Mouse (Mus musculus): ENCODE results near the gene Sh3bgrl3. TPM values are rescaled to one million over a fixed set of nuclear protein-coding genes. Genes with fewer than 3 reads are reported as not detected.
"Not testable (repeated sequence)": the region's sequence is repeated elsewhere in the genome, so short reads cannot be mapped to it uniquely, and the experiment has no call there.

Gene Sh3bgrl3
- 100 to 1,000 TPM in 2 of 4 experiments, 10 to 100 TPM in 2; 81.0 to 121 (median 98.4) TPM for total RNA-seq (2022)

DNA sequence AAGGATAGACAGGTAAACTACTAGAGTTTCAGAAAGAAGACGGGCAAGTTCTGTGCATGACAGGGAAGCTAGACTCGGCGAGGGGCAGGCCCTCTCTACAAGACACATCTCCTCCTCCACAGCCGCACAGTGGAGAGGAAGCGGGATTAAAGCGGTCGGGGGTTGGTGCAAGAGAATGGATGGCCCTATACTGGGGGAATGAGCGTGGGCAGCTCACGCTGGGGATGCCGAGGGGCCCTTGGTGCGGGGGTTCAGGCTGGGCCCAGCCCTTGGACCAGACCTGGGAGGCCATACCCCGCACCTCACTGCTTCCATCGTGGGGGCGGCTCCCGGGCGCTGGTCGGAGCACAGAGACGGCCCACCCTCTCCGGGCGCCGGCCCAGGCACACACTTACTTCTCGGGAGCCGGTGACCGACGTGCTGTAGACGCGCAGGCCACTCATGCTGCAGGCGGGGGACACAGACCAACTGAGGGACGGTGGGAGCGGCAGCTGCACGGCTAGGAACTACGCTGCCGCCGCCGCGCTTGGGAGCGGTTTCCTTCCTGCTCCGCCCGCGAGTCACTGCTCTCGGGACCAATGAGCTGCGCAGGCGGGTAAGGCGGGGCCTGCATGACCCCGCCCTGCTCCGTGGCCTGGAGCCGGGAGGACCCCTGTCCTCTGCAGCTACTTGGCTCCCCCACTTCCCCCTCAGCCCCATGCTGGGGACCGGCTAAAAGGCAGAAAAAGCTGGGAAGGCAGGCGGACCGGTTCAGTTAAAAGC is at the start of gene Sh3bgrl3:
Sh3bgrl3 (minus strand) TSS at position 569 of the 762 bp plus-strand sequence.
- DNase-seq: peak; percentile 80

DNA sequence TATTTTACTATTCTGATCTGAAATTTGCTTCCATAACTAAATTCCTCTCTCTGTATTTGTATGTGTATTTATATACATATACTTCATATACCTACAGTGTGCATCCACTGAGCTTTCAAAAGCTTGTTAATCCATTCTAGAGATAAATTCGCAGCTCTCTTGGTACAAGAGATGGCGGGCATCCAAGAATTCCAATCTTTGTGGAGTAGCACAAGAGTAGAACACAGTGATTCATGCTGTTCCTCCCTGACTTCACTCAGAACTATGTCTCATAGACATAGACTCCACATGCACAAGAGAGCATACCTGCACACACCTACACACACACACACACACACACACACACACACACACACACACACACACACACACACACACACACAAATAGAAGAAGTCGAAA is 43.8 kb upstream of the Sh3bgrl3 start:
- DNase-seq: no peak

DNA sequence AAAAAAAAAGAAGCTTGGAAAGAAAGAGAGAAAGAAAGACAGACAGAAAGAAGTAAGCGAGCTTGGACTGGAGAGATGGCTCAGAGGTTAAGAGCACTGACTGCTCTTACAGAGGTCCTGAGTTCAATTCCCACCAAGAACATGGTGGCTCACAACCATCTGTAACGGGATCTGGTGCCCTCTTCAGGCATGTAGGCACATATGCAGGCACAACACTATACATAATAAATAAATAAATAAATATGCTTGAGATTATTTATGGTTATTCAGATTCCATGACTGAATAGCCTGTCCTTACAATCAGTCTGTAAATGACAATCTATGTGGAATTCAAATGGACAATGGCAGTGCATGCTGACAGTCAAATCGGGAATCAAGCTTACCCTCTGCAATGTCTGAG is 38.3 kb upstream of the Sh3bgrl3 start:
- no peak for DNase-seq

DNA sequence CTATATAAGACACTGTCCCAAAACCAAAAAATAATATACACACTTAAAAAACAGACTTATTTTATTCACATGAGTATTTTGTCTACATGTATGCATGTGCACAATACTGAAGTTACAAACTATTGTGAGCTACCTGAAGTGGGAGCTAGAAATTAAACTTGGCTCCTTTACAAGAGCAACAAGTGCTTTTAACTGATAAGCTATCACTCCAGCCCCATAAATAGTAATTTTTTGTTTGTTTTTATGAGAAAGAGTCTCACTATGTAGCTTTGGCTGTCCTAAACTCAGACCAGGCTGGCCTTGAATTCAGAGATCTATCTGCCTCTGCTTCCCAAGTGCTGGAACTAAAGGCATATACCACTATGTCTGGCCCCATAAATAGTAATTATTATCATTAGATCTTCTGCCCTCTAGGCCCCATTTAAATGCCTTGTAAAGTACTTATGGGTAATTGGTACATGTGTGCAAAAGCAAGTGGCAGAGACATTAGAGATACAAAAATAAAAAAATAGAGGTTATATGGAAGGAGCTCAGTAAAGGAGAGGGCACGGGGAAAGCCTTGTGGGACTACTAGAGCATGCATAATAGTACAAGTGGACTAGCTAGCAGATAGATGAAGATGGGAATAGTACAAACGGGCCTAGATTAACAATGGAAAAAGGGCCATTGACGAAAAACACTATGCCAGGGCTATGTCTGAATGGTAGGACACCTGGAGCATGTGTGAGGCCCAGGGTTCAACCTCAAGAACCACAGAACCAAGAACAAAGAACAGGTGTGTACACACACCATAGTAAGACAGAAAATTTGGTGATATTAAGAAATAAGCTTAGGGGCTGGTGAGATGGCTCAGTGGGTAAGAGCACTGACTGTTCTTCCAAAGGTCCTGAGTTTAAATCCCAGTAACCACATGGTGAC is 37.2 kb upstream of the Sh3bgrl3 start:
- DNase-seq: no peak

DNA sequence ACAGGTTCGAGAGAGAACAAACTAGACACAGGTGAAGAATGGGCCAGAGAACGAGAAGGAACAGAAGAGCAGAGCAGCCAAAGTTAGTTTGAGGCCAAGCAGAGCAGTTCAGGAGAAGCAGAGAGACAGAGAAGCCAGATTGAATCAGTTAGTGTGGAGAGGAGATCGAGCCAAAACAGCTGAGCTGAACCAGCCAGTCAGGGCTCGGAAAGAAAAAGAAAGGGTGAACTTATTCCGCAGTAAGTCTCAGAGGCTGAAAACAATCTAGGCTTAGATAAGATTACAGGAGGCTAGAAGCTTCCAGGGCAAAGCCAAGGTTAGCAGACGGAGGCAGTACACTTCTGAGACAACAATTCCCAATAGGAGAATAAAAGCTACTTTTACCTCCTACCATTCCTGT is 36.4 kb upstream of the Sh3bgrl3 start:
- DNase-seq: no peak

DNA sequence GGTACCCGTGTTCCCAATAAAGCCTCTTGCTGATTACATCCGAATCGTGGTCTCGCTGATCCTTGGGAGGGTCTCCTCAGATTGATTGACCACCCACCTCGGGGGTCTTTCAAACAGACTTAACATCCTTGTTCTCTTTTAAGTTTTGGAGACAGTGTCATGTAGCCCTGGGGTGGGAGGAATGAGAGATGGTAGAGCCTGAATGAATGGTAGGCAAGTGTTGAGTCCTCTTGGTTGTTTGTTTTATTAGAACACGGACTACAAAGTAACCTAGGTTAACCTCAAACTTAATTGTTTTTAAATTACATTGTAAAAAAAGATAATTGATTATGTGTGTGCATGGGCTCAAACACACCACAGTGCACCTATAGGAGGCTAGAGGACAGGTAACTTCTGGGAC is 36.0 kb upstream of the Sh3bgrl3 start:
- no peak for DNase-seq

DNA sequence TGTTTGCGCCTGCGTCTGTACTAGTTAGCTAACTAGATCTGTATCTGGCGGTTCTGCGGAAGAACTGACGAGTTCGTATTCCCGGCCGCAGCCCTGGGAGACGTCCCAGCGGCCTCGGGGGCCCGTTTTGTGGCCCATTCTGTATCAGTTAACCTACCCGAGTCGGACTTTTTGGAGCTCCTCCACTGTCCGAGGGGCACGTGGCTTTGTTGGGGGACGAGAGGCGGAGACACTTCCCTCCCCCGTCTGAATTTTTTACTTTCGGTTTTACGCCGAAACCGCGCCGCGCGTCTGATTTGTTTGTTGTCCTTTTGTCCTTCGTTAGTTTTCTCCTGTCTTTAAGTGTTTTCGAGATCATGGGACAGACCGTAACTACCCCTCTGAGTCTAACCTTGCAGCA is 31.5 kb upstream of the Sh3bgrl3 start:
- peak; percentile 47 for DNase-seq

DNA sequence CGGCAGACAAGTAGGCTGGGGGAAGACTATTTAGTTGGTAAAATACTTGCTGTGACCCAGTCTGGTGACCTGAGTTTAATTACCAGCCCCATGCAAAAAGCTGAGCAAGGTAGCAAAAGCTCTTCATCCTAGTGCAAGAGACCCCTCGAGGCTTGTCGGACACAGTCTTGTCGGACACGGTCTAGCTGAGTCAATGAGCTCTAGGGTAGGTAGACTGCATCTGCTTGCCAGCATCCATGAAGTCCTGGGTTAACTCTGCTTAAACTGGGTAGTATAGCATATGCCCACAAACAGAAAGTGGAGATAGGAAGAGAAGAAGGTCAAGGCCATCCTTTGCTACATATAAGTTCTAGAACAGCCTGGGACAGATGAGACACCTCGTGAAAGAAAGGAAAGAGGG is 30.2 kb upstream of the Sh3bgrl3 start:
- DNase-seq: no peak

DNA sequence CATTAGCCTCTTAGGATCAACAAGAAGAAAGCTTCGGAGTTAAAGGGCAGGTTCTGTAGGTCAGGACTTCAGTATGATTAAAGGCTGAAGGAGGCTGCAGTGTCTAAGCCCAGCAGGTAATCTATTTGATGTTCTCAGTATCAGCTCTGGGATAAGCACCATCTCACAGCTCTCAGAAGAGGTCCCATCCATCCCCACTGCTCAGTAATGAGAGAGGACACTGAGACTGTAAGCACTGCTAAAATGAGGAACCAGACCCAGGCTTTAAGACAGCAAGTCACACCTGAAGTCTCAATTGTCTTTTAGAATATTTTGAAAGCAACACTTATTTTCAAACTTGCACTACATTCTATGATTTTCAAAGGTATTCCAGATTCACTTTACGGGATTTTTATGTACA is 29.0 kb upstream of the Sh3bgrl3 start:
- no peak for DNase-seq

DNA sequence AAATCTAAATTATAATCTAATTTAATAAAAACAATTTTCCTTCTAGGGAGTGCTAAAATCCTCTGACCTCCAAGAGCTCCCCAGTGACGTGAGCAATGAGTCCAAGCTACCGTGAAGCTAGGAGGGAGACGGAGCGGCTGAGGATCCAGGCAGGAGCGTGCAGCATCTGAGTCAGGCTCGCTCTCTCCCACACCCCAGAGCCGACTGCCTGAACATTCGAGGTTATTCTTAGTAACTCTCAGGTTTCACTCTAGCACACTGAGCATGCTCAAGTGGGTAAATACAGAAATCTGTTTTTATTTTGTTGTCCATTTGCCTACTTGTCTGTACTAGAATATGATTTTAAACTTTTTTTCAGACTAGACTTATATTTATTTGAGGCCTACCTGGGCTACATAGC is 28.2 kb upstream of the Sh3bgrl3 start:
- peak; percentile 23 for DNase-seq

DNA sequence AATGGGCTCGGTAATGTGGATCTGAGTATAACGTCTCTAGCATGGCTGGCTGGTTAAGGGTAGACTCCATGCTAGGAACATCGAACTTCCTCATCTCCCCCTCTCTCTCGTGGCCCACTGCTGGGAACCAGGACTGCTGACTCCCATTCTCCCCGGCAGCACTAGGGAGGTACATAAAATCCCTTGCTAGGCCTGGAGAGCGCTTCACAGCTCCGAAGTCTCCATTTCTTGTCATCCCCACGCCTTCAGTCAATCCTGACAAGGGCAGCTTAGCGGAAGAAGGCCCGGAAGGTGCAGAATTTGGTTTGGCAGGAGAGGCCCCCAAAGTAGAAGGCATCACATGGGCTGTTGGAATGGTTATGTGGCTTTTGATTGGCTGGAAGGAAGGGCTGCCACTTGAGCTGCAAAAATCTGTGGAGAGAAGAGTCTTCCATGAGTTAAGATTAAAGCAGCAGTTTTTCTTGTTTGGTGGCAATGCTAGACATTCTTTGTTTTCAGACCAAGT is 27.4 kb upstream of the Sh3bgrl3 start:
- DNase-seq: no peak

DNA sequence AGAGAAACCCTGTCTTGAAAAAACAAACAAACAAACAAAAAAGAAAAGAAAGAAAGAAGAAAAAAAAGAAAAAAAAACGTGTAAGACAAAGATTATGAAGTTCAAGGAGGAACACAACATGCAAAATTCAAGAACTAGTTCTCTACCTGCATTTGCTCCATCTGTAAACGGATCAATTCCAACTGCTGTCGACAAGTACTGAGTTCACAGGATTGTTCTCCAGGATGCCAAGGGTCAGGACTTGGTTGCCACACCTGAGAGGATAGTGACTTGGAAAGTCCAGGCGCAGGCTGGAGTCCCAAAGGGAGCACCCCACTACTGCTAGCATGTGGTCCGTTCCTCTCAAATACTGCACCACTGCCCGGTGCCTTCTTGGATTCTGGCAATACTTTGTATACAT is 26.9 kb upstream of the Sh3bgrl3 start:
- no peak for DNase-seq

DNA sequence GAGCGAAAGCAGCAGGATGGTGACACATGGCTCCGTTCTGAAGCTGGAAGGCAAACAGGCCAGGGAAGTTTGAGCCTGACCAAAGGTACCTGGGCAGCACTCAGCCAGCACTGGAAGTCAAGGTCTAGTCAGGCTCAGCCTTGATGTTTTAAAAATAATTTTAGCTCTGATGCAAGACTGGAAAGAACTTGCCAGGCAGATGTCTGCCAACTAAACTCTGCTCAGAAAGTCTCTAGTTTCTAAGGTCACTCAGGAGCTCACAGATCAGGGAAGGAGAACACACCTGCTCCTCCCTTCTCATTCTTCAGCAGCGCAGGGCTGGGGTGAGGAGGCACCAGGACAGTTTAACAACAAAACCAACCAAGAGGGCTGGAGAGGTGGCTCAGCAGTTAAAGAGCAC is 25.8 kb upstream of the Sh3bgrl3 start:
- DNase-seq: peak; percentile 41

DNA sequence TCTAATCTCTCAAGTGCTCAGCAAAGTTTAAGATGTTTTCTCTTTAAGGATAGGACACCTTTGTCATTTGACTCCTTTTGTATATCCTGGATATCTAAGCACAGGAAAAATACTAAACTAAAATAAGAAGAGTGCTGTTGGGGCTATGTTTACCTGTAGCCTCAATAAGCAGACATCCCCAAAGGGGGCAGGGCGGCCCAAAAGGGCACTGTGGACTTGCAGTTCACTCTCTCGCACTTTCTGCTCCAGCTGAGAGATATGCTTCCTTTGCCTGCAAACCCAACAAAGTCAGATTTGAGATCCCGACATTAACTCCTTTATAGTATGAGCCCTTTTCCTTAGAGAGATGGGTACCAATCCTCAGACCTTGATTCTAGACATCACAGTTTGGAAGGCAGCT is 25.1 kb upstream of the Sh3bgrl3 start:
- DNase-seq: no peak

DNA sequence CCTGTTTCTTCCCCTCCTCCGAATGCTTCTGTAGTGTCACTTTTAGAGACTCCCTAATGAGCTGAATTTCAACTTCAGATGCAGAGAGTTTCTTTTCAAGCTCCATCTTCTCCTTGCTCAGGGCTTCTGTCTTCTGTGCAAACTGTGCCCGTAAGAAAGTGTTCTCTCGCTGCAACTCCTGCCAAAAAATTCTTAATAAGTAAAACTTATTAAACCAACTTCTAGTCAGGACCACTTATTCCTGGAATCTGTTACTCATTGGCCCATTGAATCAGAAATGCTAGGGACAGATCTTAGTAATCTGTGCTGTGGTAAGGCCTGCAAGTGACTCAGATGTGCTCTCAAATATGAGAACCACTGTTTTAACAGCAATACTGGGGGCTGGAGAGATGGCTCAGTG is 23.5 kb upstream of the Sh3bgrl3 start:
- no peak for DNase-seq

DNA sequence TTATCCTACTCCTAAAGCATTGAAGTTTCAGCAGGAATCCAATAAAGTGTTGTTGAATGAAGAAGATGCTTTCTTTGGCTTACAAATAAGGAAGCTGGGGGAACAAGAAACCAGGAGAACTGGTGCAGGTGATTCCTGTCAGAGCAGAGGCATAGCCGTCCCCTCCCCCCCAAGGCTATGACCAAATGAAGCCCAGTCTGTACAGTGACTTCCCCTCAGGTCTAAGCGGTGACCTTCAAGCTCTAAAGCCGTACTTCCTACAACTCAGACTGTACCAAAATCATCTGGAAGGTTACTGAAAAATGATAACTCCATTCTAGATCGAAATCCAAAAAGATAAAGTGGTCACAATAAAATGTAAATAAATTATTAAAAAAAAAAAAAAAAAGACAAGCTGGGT is 20.8 kb upstream of the Sh3bgrl3 start:
- DNase-seq: no peak

DNA sequence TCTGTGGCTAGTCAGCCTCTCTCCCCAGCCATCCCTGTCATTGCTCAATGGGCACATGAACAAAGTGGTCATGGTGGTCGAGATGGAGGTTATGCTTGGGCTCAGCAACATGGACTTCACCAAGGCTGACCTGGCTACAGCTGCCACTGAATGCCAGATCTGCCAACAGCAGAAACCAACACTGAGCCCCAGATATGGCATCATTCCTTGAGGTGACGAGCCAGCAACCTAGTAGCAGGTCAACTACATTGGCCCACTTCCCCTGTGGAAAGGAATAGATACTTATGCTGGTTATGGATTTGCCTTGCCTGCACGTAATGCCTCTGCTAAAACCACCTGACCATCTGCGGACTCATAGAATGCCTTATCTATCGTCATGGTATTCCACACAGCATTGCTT is 15.7 kb upstream of the Sh3bgrl3 start:
- DNase-seq: not testable (repeated sequence)

DNA sequence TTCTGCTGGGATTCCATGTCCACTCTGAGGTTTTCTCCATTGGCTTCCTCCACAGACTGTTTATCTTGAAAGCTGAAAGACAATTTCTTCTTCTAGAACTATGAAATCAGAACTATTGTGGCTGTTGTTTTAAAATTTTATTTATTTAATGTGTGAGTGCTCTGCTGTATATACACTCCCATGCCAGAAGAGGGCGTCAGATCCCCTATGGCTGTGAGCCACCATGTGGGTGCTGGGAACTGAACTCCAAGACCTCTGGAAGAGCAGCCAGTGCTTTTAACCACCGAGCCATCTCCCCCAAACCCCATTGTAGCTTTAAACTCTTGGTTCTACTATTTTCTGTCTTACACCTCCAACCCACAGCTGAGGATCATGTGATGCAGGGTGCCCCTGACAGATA is 10.3 kb upstream of the Sh3bgrl3 start:
- DNase-seq: no peak

DNA sequence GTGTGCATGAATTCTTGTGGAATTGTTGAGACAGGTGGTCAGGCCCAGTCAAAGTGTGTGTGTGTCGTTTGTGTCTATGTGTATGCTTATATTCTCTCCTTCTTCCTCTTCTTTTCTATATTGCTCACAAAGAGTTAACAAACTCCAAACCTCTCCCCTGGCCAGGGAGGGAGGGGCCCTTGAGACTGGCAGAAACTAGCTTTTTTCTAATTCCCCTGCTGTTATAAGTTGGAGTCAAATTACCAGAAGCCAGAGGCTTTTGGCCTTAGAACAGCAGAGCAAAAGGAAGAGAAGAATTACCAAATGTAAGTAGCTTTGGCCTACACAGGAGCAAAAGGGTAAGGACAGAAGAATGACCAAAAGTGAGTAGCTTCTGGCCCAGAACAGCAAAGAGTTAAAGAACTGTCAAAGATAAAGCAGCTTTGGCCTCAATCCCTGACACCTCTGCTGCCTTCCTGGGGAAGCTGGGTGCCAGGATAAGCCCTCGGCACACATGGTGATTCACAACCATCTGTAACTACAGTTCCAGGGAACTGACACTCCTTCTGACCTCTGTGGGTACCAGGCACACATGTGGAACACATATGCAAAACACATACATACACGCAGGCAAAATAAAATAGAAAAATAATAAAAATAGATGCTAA is 7.8 kb upstream of the Sh3bgrl3 start:
- no peak for DNase-seq

DNA sequence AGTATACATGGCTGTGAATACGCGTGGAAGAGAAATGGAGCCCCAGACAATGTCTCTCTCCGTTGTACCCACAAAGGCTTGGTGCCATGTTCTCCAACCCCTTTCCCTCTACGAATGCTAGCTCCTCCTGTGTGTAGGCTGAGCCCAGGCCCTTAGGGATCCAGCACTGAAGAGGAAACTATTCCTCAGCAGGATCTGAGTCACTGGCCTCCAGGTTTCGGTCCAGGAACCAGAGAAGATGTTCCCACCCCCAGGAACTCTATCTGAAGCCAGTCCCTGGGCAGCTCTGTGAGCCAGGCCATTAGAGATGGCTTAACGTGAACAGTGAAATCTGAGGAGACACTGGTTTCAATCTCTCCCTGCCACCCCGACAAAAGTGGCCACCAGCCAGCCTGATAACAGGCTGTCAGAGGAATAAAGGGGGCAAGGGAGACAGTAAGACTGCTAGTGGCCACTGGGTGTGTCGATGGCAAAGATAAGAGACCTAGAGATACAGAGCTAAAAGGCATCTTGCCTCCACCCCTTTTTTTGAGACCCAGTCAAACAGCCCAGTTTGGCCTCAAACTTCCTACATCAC is 4.0 kb upstream of the Sh3bgrl3 start:
- DNase-seq: no peak

DNA sequence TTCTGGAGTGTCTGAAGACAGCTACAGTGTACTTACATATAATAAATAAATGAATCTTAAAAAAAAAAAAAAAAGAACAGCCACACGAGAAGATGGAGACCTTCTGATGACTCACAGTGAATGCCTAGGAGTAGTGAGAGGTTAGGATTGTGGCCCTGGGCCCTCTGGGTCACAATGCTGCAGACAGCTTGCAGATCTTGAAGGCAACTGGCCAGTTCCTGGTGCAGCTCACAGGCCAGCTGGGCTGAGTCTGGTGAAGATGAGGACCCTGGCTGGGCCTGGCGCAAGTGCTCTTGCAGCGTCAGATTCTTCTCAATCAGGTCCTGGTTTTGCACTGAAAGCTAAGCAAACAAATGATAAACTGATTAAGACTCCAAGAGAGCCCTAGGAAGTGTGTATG is 3.5 kb upstream of the Sh3bgrl3 start:
- no peak for DNase-seq

DNA sequence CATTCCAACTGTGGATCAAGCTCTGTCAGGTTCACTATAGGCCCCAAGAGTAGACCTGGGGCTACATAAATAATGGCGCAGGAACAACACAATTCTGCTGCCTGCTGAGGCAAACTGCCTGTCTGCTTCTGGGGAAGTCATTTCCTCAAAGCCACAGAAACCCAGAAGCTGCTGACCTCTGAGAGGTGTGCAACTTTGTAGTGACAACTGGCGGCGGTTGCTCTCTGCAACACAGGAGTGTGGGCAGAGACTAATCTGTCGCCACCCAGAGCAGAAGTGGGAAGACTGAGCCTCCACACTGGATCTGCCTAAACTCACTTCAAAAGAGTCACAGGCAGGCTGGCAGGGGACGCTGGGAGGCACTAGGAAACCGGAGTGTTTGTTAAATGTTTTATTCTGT is 893 bp upstream of the Sh3bgrl3 start:
- no peak for DNase-seq

DNA sequence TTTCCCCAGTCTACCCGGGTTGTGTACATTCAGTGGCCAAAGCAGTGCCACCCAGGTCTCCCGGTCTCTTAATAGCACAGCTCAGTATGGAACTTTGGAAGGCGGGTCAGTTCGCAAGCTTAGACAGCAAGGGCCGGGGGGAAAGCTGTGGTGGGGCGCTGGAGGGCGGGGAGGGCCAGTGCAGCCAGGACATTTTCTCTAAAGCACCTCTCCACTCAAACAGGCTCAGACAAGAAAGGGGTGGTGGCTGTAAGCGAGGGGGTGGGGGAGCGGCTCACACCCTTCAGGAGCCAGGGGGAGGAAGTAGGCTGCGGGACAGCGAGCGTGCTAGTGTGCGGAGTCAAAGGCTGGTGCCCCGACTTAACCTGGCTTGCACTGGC is 384 bp upstream of the Sh3bgrl3 start:
- no peak for DNase-seq
